Mouse (Mus musculus) left cerebral cortex, adult 9 months (tissue): Measurements from ENCODE around the gene Slc25a19.

Experiments
- DNase-seq, 2 experiments: peaks; one replicate each; pipeline ENCODE4 v3.0.0; 2022; ENCODE audit warnings: low spot score in 2 of 2

The Slc25a19 gene

GRCm38 (mm10) chr11:115618732-115619516 lies 9.2 kb downstream of the Slc25a19 start:
- DNase-seq: no peak

- DNase-seq: no peak
Measured at GRCm38 (mm10) chr11:115618001-115618400, 10.1 kb downstream of the Slc25a19 start.

- DNase-seq: no peak
Measured at GRCm38 (mm10) chr11:115616893-115617292, 11.2 kb downstream of the Slc25a19 start.

GRCm38 (mm10) chr11:115616371-115616770 lies 11.7 kb downstream of the Slc25a19 start:
- DNase-seq: no peak

- no peak for DNase-seq
Measured at GRCm38 (mm10) chr11:115615875-115616274, 12.2 kb downstream of the Slc25a19 start.

GRCm38 (mm10) chr11:115615108-115615825 lies 12.8 kb downstream of the Slc25a19 start:
- no peak for DNase-seq

GRCm38 (mm10) chr11:115614346-115615107 lies 13.6 kb downstream of the Slc25a19 start:
- no peak for DNase-seq

GRCm38 (mm10) chr11:115613138-115613945 lies 14.8 kb downstream of the Slc25a19 start:
- no peak for DNase-seq

- DNase-seq: peak; percentile 59 to 78
Measured at GRCm38 (mm10) chr11:115612410-115613137, 15.5 kb downstream of the Slc25a19 start, which contains the start of gene Mif4gd. Mif4gd (minus strand) TSS chr11:115612969.

- DNase-seq: peak in 1 of 2 experiments; percentile 59
Measured at GRCm38 (mm10) chr11:115612059-115612409, 16.1 kb downstream of the Slc25a19 start.

- DNase-seq: no peak
Measured at GRCm38 (mm10) chr11:115611173-115611572, 16.9 kb downstream of the Slc25a19 start.

GRCm38 (mm10) chr11:115609576-115609975 lies 18.5 kb downstream of the Slc25a19 start:
- DNase-seq: no peak

GRCm38 (mm10) chr11:115608421-115609399 lies 19.4 kb downstream of the Slc25a19 start:
- DNase-seq: no peak

- no peak for DNase-seq
Measured at GRCm38 (mm10) chr11:115606733-115607132, 21.4 kb downstream of the Slc25a19 start.

- DNase-seq: no peak
Measured at GRCm38 (mm10) chr11:115604304-115604696, 23.8 kb downstream of the Slc25a19 start.

GRCm38 (mm10) chr11:115603476-115604303 lies 24.4 kb downstream of the Slc25a19 start, which contains the start of the genes Mrps7 and Gga3:
Mrps7 (plus strand) TSS chr11:115603925.
Gga3 (minus strand) TSS chr11:115604051.
- peak; percentile 73 to 87 for DNase-seq

- DNase-seq: no peak
Measured at GRCm38 (mm10) chr11:115603128-115603475, 25.0 kb downstream of the Slc25a19 start.

GRCm38 (mm10) chr11:115601174-115601573 lies 26.9 kb downstream of the Slc25a19 start:
- DNase-seq: no peak

- no peak for DNase-seq
Measured at GRCm38 (mm10) chr11:115600743-115601142, 27.4 kb downstream of the Slc25a19 start.
